Mouse (Mus musculus): ENCODE measurements around the gene Olfr1012.
"Not testable (repeated sequence)": the region's sequence is repeated elsewhere in the genome, so short reads cannot be mapped to it uniquely, and the experiment has no call there.

Gene Olfr1012

GRCm38 (mm10) chr2:85762666-85763065 is at the start of gene Olfr1012:
Gene Olfr1012 (minus strand): TSS chr2:85762766.
- Histone ChIP-seq H3K36me3 (ENCODE audit: control insufficient read depth, insufficient read depth, low read length, poor library complexity, severe bottlenecking) (no peaks in the 10 kb centered on the region), H3K27me3 (ENCODE audit: control insufficient read depth, insufficient read depth, low read length, poor library complexity, severe bottlenecking) (no peaks in the 10 kb centered on the region)
- DNase-seq (ENCODE audit: low read depth, low spot score) = no peak

DNA sequence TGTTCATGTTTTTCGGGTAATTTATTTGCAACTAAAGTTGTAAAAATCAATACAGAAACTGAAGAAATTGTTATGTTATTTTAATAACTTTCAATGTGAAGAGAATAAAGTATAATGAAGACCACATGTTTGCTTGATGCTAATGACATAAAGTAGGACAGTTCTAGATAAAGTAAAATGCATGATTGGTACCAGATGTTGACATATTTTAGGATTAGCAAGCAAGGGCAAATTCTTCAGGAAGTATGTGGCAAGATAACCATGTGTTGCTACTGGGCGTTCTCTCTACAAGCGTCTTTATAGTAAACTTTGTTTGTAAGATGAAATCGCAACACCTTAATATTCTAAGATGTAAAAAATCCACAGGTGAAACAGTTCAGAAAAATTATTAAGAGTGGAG is 41.9 kb upstream of the Olfr1012 start:
- no peaks in the 10 kb centered on the region for H3K36me3 ChIP-seq (ENCODE audit: control insufficient read depth, insufficient read depth, low read length, poor library complexity, severe bottlenecking)
- no peak for DNase-seq (ENCODE audit: low read depth, low spot score)
- no peaks in the 10 kb centered on the region for H3K27me3 ChIP-seq (ENCODE audit: control insufficient read depth, insufficient read depth, low read length, poor library complexity, severe bottlenecking)

- no peaks in the 10 kb centered on the region for H3K36me3 ChIP-seq (ENCODE audit: control insufficient read depth, insufficient read depth, low read length, poor library complexity, severe bottlenecking)
- no peaks in the 10 kb centered on the region for H3K27me3 ChIP-seq (ENCODE audit: control insufficient read depth, insufficient read depth, low read length, poor library complexity, severe bottlenecking)
- no peak for DNase-seq (ENCODE audit: low read depth, low spot score)
These were observed 39.9 kb upstream of the Olfr1012 start, which contains the start of gene Olfr1016 for GRCm38 (mm10) chr2:85802444-85802843. Gene Olfr1016 (minus strand): TSS chr2:85802544.

DNA sequence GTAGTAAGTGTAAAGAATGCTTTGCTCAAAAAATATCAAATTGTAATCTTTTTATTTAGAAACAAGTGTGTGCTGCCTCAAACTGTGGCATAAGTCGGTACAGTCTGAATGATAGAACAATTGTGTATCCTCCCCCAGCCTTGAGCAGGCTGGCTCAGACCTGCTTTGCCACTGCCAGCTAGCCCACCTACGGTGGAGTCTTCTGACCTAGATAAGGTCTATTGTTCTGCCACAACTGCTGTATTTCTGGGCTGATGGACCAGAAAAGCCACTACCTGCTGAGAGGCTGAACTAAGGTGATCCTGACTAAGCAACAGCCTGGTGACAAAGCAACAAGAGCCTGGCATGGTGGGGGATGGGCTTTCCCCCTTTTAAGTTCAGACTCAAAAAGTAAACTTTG is 29.8 kb upstream of the Olfr1012 start:
- Histone ChIP-seq H3K27me3 (ENCODE audit: control insufficient read depth, insufficient read depth, low read length, poor library complexity, severe bottlenecking) (no peaks in the 10 kb centered on the region), H3K36me3 (ENCODE audit: control insufficient read depth, insufficient read depth, low read length, poor library complexity, severe bottlenecking) (no peaks in the 10 kb centered on the region)

DNA sequence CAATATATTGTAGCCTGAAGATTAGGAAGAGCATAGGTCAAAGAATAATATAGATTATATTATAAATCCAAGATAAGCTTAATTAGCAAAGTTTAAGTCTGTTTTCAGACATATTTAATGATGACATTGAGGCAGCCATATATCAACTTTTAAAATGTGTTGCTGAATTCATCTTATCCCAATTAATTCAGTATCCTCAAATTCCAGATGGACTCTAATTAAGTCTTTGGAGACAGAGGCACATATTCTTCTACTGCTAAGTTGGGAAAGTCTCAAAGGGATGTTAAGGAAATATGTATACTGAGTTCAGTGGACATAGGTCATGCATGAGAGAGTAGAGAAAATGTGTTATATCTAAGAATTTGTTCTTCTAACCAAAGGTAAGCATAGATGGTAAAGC is 19.2 kb upstream of the Olfr1012 start, which contains the start of gene Olfr1015:
Olfr1015 (plus strand) TSS at position 301 of the 400 bp plus-strand sequence.
- no peaks in the 10 kb centered on the region; the same call in 1 of the 2 replicates for H3K27me3 ChIP-seq (ENCODE audit: control insufficient read depth, insufficient read depth, low read length, poor library complexity, severe bottlenecking)
- no peak for DNase-seq (ENCODE audit: low read depth, low spot score)
- no peaks in the 10 kb centered on the region for H3K36me3 ChIP-seq (ENCODE audit: control insufficient read depth, insufficient read depth, low read length, poor library complexity, severe bottlenecking)

More for the DNA sequence above, 29.8 kb upstream of the Olfr1012 start:
- no peak for DNase-seq (ENCODE audit: low read depth, low spot score)

DNA sequence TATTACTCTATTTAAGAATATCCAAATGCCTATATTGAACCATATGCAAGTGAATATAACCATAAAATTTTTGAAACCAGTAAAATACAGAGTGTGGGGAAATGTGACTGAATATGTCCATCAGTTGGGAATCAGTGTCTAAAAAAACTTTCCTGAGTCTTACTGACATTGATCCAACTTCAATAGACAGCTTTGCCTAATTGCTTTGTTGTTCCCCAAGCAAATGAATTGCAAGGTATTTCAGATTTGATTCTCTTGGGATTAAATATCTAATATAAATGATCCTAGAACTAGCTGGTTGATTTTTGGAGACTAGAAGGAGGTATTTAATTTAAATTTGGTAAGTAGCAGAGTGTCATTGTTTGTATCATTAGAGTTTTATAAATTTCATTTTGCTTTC is 9.8 kb upstream of the Olfr1012 start, which contains the start of gene Olfr1014:
Olfr1014 (plus strand) TSS at position 301 of the 400 bp plus-strand sequence.
- H3K36me3 ChIP-seq (ENCODE audit: control insufficient read depth, insufficient read depth, low read length, poor library complexity, severe bottlenecking) = no peaks in the 10 kb centered on the region
- no peaks in the 10 kb centered on the region for H3K27me3 ChIP-seq (ENCODE audit: control insufficient read depth, insufficient read depth, low read length, poor library complexity, severe bottlenecking)
- no peak for DNase-seq (ENCODE audit: low read depth, low spot score)

GRCm38 (mm10) chr2:85766798-85767197 is 4.2 kb upstream of the Olfr1012 start, which contains the start of gene Olfr1013:
Gene Olfr1013 (plus strand): TSS chr2:85767098.
- Histone ChIP-seq H3K36me3 (ENCODE audit: control insufficient read depth, insufficient read depth, low read length, poor library complexity, severe bottlenecking) (no peaks in the 10 kb centered on the region), H3K27me3 (ENCODE audit: control insufficient read depth, insufficient read depth, low read length, poor library complexity, severe bottlenecking) (no peaks in the 10 kb centered on the region)
- no peak for DNase-seq (ENCODE audit: low read depth, low spot score)

GRCm38 (mm10) chr2:85753822-85754221 is 8.7 kb downstream of the Olfr1012 start:
- no peaks in the 10 kb centered on the region for H3K27me3 ChIP-seq (ENCODE audit: control insufficient read depth, insufficient read depth, low read length, poor library complexity, severe bottlenecking)
- H3K36me3 ChIP-seq (ENCODE audit: control insufficient read depth, insufficient read depth, low read length, poor library complexity, severe bottlenecking) = no peaks in the 10 kb centered on the region
- no peak for DNase-seq (ENCODE audit: low read depth, low spot score)

GRCm38 (mm10) chr2:85725793-85726192 is 36.8 kb downstream of the Olfr1012 start:
- Histone ChIP-seq H3K27me3 (ENCODE audit: control insufficient read depth, insufficient read depth, low read length, poor library complexity, severe bottlenecking) (no peaks in the 10 kb centered on the region), H3K36me3 (ENCODE audit: control insufficient read depth, insufficient read depth, low read length, poor library complexity, severe bottlenecking) (no peaks in the 10 kb centered on the region)
- DNase-seq (ENCODE audit: low read depth, low spot score) = no peak

DNA sequence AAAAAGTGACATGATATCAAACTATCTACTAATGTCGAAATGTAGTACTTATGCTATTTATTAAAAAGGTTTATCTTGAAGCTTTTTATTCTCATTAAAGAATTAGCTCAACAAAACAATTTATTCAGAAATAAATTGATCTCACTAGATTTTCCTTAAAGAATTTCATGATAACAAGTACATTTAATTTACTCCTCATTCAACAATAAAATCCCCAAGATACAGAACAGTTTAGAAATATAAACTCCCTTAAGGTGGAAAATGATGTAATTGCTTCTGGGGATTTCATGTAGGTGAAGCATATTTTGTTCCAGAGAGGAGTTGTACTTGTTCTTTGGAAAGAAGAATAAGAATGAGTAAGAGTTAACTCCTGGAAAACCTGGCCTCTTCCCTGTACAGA is 47.4 kb downstream of the Olfr1012 start, which contains the start of gene Olfr1009:
Olfr1009 (plus strand) TSS at position 301 of the 400 bp plus-strand sequence.
- no peaks in the 10 kb centered on the region for H3K27me3 ChIP-seq (ENCODE audit: control insufficient read depth, insufficient read depth, low read length, poor library complexity, severe bottlenecking)
- no peaks in the 10 kb centered on the region for H3K36me3 ChIP-seq (ENCODE audit: control insufficient read depth, insufficient read depth, low read length, poor library complexity, severe bottlenecking)
- no peak for DNase-seq (ENCODE audit: low read depth, low spot score)

DNA sequence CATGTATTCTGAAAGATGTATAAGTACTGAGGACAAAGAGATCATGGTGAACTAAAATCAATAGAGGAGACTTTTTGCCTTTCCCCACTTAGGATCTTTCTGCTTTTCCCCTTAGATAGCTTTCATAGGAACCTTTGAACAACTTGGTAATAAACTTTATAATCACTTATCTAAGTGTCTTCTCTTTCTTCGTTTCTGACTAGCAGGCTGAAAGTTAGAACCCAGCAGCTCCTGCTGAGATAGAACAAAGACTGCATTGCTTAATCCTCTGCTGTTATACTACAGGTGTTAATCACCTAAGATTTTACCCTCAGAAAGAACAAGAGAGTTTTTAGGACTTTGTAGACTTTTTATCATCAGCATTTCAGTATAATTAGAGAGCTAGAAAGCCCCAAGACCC is 51.4 kb downstream of the Olfr1012 start:
- Histone ChIP-seq H3K27me3 (ENCODE audit: control insufficient read depth, insufficient read depth, low read length, poor library complexity, severe bottlenecking) (no peaks in the 10 kb centered on the region), H3K36me3 (ENCODE audit: control insufficient read depth, insufficient read depth, low read length, poor library complexity, severe bottlenecking) (no peaks in the 10 kb centered on the region)
- no peak for DNase-seq (ENCODE audit: low read depth, low spot score)

DNA sequence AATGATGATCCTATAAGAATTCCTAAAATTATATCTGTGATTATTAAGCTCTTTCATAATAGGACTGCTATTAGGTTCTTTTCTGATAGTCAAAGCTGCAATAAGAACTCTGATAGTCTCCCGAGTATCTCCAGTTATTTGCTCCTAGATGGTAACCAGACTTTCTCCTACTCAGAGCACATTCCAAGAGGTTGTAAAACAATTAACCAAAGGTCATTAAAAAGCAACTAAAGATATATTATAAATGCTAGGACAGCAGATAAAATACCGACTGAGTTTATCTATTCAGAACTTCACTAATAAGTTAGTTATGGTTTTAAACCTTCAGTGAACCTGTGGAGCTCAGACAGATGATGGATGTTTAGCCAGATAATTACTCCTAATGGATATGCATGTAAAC is 51.9 kb downstream of the Olfr1012 start:
- not testable (repeated sequence) for H3K27me3 ChIP-seq (ENCODE audit: control insufficient read depth, insufficient read depth, low read length, poor library complexity, severe bottlenecking); DNase-seq (ENCODE audit: low read depth, low spot score); H3K36me3 ChIP-seq (ENCODE audit: control insufficient read depth, insufficient read depth, low read length, poor library complexity, severe bottlenecking)

Measured in splenic B cell, adult 2 months (primary cell).